Mouse (Mus musculus): ENCODE results near the gene Parg.

DNA sequence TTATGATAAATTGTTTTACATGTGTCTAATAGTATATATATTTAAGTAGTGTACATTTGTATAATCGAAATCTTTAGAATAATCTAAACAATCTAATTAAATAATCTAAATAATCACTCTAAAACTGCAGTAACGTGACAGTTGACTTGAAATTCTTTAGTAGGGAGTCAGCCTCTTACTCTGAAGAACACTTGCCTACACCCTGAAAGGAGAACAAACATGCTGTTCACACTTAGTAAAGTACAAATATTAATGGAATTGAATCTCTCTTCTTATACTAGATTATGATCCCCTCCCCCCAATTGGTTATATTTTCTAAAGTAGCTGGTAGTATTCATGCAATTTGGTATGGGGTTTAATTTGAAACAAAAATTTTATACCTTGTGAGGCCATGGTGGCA is 60.0 kb downstream of the Parg start:
- TF ChIP-seq CTCF (conservative IDR thresholded peaks at IDR 0.05; ENCODE audit: low read length) = no peak
- no peak for TF ChIP-seq POU5F1 (IDR thresholded peaks at IDR 0.05; ENCODE audit: borderline replicate concordance, low read length)
- no peak for TF ChIP-seq NANOG (IDR thresholded peaks at IDR 0.05; ENCODE audit: borderline replicate concordance, low read length)

Data from E14TG2a.4 (cell line).